Mouse (Mus musculus) erythroblast, embryonic 14.5 days (primary cell): ENCODE data around the gene Ifngr2. TPM values are rescaled to one million over a fixed set of nuclear protein-coding genes. Genes with fewer than 3 reads are reported as not detected.

Experiments used
- H3K27me3 ChIP-seq: 2 replicates; pipeline ENCODE4 v1.6.1; 2012; ENCODE audit warnings: inconsistent platforms; ENCODE audit not compliant: control insufficient read depth
- H3K36me3 ChIP-seq: 2 replicates; pipeline ENCODE4 v1.6.1; 2012; ENCODE audit warnings: mild to moderate bottlenecking, inconsistent platforms; ENCODE audit not compliant: control insufficient read depth
- H3K4me1 ChIP-seq: 2 replicates; pipeline ENCODE4 v1.6.1; 2012; ENCODE audit warnings: inconsistent platforms; ENCODE audit not compliant: control insufficient read depth
- H3K4me3 ChIP-seq: replicated peaks from 2 replicates; pipeline ENCODE3; 2012; ENCODE audit warnings: moderate library complexity, mild to moderate bottlenecking, inconsistent platforms
- H3K9me3 ChIP-seq: 2 replicates; pipeline ENCODE4 v1.6.1; 2012; ENCODE audit warnings: low read length, inconsistent platforms, mixed read lengths; ENCODE audit not compliant: control insufficient read depth
- GATA1 ChIP-seq: IDR thresholded peaks from 2 replicates; pipeline ENCODE4 v1.6.1; 2012; ENCODE audit warnings: low read length, inconsistent platforms, mixed read lengths
- TAL1 ChIP-seq: IDR thresholded peaks from 3 replicates; pipeline ENCODE4 v1.6.1; 2012; ENCODE audit warnings: low read length, inconsistent platforms, mixed read lengths
- polyA plus RNA-seq: library from polyadenylated mRNA; stranded (reverse); fragments of >175 nt; gene quantifications from 2 replicates; pipeline ENCODE4 v1.2.3, GENCODE M21; 2012

The Ifngr2 gene
- polyA plus RNA-seq, 1 experiment: 0.28 TPM

- H3K9me3 ChIP-seq: no peaks in the 10 kb centered on the region
- H3K36me3 ChIP-seq: no peaks in the 10 kb centered on the region
- peaks cover 24% of the 10 kb centered on the region for H3K27me3 ChIP-seq
- peak overlapping the region; percentile 19 for H3K4me3 ChIP-seq
- peaks cover 62% of the 10 kb centered on the region for H3K4me1 ChIP-seq
- TF ChIP-seq GATA1 (no peak), TAL1 (no peak; the same call in 2 of the 3 replicates)
Measured at GRCm38 (mm10) chr16:91533097-91534001, 13.5 kb upstream of the Ifngr2 start.

- Histone ChIP-seq H3K4me3 (no peak overlapping the region), H3K9me3 (no peaks in the 10 kb centered on the region), H3K4me1 (peaks cover 60% of the 10 kb centered on the region), H3K36me3 (no peaks in the 10 kb centered on the region), H3K27me3 (peaks cover 24% of the 10 kb centered on the region)
- TF ChIP-seq GATA1: no peak
- TF ChIP-seq TAL1: no peak
Measured at GRCm38 (mm10) chr16:91534477-91534876, 12.4 kb upstream of the Ifngr2 start.

- Histone ChIP-seq H3K9me3 (no peaks in the 10 kb centered on the region), H3K4me1 (peaks cover 62% of the 10 kb centered on the region), H3K4me3 (no peak overlapping the region), H3K36me3 (no peaks in the 10 kb centered on the region), H3K27me3 (peaks cover 24% of the 10 kb centered on the region)
- TF ChIP-seq GATA1 (no peak), TAL1 (no peak)
Measured at GRCm38 (mm10) chr16:91534888-91535287, 12.0 kb upstream of the Ifngr2 start.

- Histone ChIP-seq H3K36me3 (no peaks in the 10 kb centered on the region), H3K4me3 (no peak overlapping the region), H3K27me3 (peaks cover 24% of the 10 kb centered on the region), H3K4me1 (peaks cover 69% of the 10 kb centered on the region), H3K9me3 (no peaks in the 10 kb centered on the region)
- TF ChIP-seq TAL1 (no peak), GATA1 (no peak)
Measured at GRCm38 (mm10) chr16:91536372-91536771, 10.5 kb upstream of the Ifngr2 start.

GRCm38 (mm10) chr16:91537065-91537464 is 9.8 kb upstream of the Ifngr2 start:
- no peaks in the 10 kb centered on the region for H3K9me3 ChIP-seq
- no peaks in the 10 kb centered on the region for H3K36me3 ChIP-seq
- H3K4me3 ChIP-seq: no peak overlapping the region
- peaks cover 24% of the 10 kb centered on the region for H3K27me3 ChIP-seq
- TF ChIP-seq GATA1 (no peak), TAL1 (peak; percentile 29; the same call in 1 of the 3 replicates)
- H3K4me1 ChIP-seq: peaks cover 76% of the 10 kb centered on the region

GRCm38 (mm10) chr16:91538051-91538450 is 8.8 kb upstream of the Ifngr2 start:
- Histone ChIP-seq H3K4me1 (peaks cover 72% of the 10 kb centered on the region), H3K4me3 (no peak overlapping the region), H3K9me3 (no peaks in the 10 kb centered on the region), H3K36me3 (no peaks in the 10 kb centered on the region), H3K27me3 (peaks cover 17% of the 10 kb centered on the region)
- TF ChIP-seq TAL1 (no peak), GATA1 (no peak)

- no peaks in the 10 kb centered on the region for H3K9me3 ChIP-seq
- H3K4me1 ChIP-seq: peaks cover 72% of the 10 kb centered on the region
- H3K27me3 ChIP-seq: peaks cover 12% of the 10 kb centered on the region
- TF ChIP-seq GATA1: no peak
- no peak for TF ChIP-seq TAL1
- no peak overlapping the region for H3K4me3 ChIP-seq
- H3K36me3 ChIP-seq: no peaks in the 10 kb centered on the region
Measured at GRCm38 (mm10) chr16:91538513-91538912, 8.4 kb upstream of the Ifngr2 start.

- peaks cover 65% of the 10 kb centered on the region for H3K4me1 ChIP-seq
- H3K4me3 ChIP-seq: peak overlapping the region; percentile 29
- no peaks in the 10 kb centered on the region for H3K27me3 ChIP-seq
Measured at GRCm38 (mm10) chr16:91541573-91542081, 5.2 kb upstream of the Ifngr2 start.

GRCm38 (mm10) chr16:91543619-91544018 is 3.3 kb upstream of the Ifngr2 start:
- H3K9me3 ChIP-seq: no peaks in the 10 kb centered on the region
- peaks cover 8% of the 10 kb centered on the region; the same call in 1 of the 2 replicates for H3K27me3 ChIP-seq
- H3K36me3 ChIP-seq: no peaks in the 10 kb centered on the region
- peaks cover 68% of the 10 kb centered on the region for H3K4me1 ChIP-seq
- H3K4me3 ChIP-seq: no peak overlapping the region
- no peak for TF ChIP-seq TAL1
- no peak for TF ChIP-seq GATA1

More at GRCm38 (mm10) chr16:91541573-91542081, 5.2 kb upstream of the Ifngr2 start:
- TF ChIP-seq TAL1 (no peak), GATA1 (no peak)
- Histone ChIP-seq H3K9me3 (no peaks in the 10 kb centered on the region), H3K36me3 (no peaks in the 10 kb centered on the region)
